Comparison of ENCODE assay signal across 17 mouse cellular contexts in genomic region chr17:56826718-56827117, GRCm38 (mm10). TPM values are rescaled to one million over a fixed set of nuclear protein-coding genes. Genes with fewer than 3 reads are reported as not detected.
DNase-seq lines count a peak whose midpoint lies in the region; ATAC-seq lines count a peak whose summit lies in the region.
"Had no signal": no experiment of that assay in that cellular context is flagged by ENCODE, and none has a peak within 500 bp of the region (broad histone marks: within the 10 kb centered on the region; RNA-seq: fewer than 3 reads in every experiment).

No protein-coding gene starts in this region.

- H3K27ac ChIP-seq in midbrain, embryonic 14.5 days (replicated peaks; ENCODE audit: low read depth, low read length), result no peak overlapping the region
- no peak overlapping the region for H3K27ac ChIP-seq in midbrain, embryonic 15.5 days
- no peak overlapping the region for H3K27ac ChIP-seq in stomach, embryonic 15.5 days
- H3K27ac ChIP-seq: forebrain, embryonic 13.5 days; heart, embryonic 13.5 days; hindbrain, embryonic 13.5 days; kidney, embryonic 15.5 days; midbrain, embryonic 12.5 days had no signal

- no peak overlapping the region for H3K4me3 ChIP-seq in midbrain, embryonic 14.5 days (replicated peaks; ENCODE audit: low read depth, low read length)
- H3K4me3 ChIP-seq in midbrain, embryonic 15.5 days, result no peak overlapping the region
- no peak overlapping the region for H3K4me3 ChIP-seq in stomach, embryonic 15.5 days (replicated peaks)
- H3K4me3 ChIP-seq: forebrain, embryonic 13.5 days; heart, embryonic 13.5 days; hindbrain, embryonic 13.5 days; kidney, embryonic 15.5 days; midbrain, embryonic 12.5 days had no signal

- no peaks in the 10 kb centered on the region for H3K9me3 ChIP-seq in midbrain, embryonic 14.5 days (ENCODE audit: control insufficient read depth, low read length)
- H3K9me3 ChIP-seq in midbrain, embryonic 15.5 days, result no peaks in the 10 kb centered on the region
- H3K9me3 ChIP-seq in stomach, embryonic 15.5 days, result no peaks in the 10 kb centered on the region
- H3K9me3 ChIP-seq: forebrain, embryonic 13.5 days; heart, embryonic 13.5 days; hindbrain, embryonic 13.5 days; kidney, embryonic 15.5 days; midbrain, embryonic 12.5 days had no signal

- peaks cover 11% of the 10 kb centered on the region; the same call in 1 of the 2 replicates for H3K4me1 ChIP-seq in midbrain, embryonic 14.5 days (ENCODE audit: control insufficient read depth, insufficient read depth, low read length)
- peaks cover 19% of the 10 kb centered on the region for H3K4me1 ChIP-seq in midbrain, embryonic 15.5 days
- peaks cover 16% of the 10 kb centered on the region; the same call in 1 of the 2 replicates for H3K4me1 ChIP-seq in stomach, embryonic 15.5 days

- peaks cover 13% of the 10 kb centered on the region; the same call in 1 of the 2 replicates for H3K27me3 ChIP-seq in midbrain, embryonic 14.5 days (ENCODE audit: control insufficient read depth, insufficient read depth, low read length)
- H3K27me3 ChIP-seq in midbrain, embryonic 15.5 days (replicated peaks), result peaks cover 6% of the 10 kb centered on the region
- no peaks in the 10 kb centered on the region for H3K27me3 ChIP-seq in stomach, embryonic 15.5 days (replicated peaks)

- no peaks in the 10 kb centered on the region for H3K36me3 ChIP-seq in midbrain, embryonic 14.5 days (ENCODE audit: control insufficient read depth, insufficient read depth, low read length)
- no peaks in the 10 kb centered on the region for H3K36me3 ChIP-seq in midbrain, embryonic 15.5 days (replicated peaks)
- H3K36me3 ChIP-seq in stomach, embryonic 15.5 days, result no peaks in the 10 kb centered on the region
- H3K36me3 ChIP-seq: heart, embryonic 13.5 days; hindbrain, embryonic 13.5 days; kidney, embryonic 15.5 days; midbrain, embryonic 12.5 days had no signal

- no peak for ATAC-seq in midbrain, embryonic 14.5 days (ENCODE audit: low FRiP score, low TSS enrichment)
- ATAC-seq in midbrain, embryonic 15.5 days (replicated peaks), result no peak
- ATAC-seq in stomach, embryonic 15.5 days (ENCODE audit: insufficient read depth, low FRiP score, low read depth), result peak; percentile 48; the same call in 1 of the 2 replicates
- ATAC-seq: forebrain, embryonic 13.5 days had no signal

- DNase-seq in midbrain, embryonic 14.5 days, result peak; percentile 44
- DNase-seq in c-Kit-positive CD71-positive TER-119-negative erythroid progenitor cells, embryonic 14.5 days (ENCODE audit: low read depth), result peak; percentile 90
- peak; percentile 66 for DNase-seq in liver
- no peak for DNase-seq in kidney, postnatal 14 days
- no peak for DNase-seq in right cerebral cortex, adult 2 months (ENCODE audit: low spot score in 2 of 2)
- no peak for DNase-seq in thymus, postnatal 36 days
- DNase-seq: cerebellum, adult 11 months; layer of hippocampus, postnatal 36 days had no signal

- 92% methylated on average over 2 of the region's 2 CpGs for WGBS in midbrain, embryonic 14.5 days
- 92% methylated on average over 2 of the region's 2 CpGs for WGBS in midbrain, embryonic 15.5 days
- WGBS in stomach, embryonic 15.5 days, result 73% methylated on average over 2 of the region's 2 CpGs

- H3K4me2 ChIP-seq in midbrain, embryonic 14.5 days (ENCODE audit: low read length), result no peak overlapping the region
- H3K4me2 ChIP-seq in midbrain, embryonic 15.5 days, result no peak overlapping the region
- H3K4me2 ChIP-seq in stomach, embryonic 15.5 days, result no peak overlapping the region
- H3K4me2 ChIP-seq: forebrain, embryonic 13.5 days; heart, embryonic 13.5 days; hindbrain, embryonic 13.5 days; kidney, embryonic 15.5 days; midbrain, embryonic 12.5 days had no signal

- no peak overlapping the region for H3K9ac ChIP-seq in midbrain, embryonic 14.5 days (replicated peaks; ENCODE audit: low read length)
- no peak overlapping the region for H3K9ac ChIP-seq in midbrain, embryonic 15.5 days
- no peak overlapping the region for H3K9ac ChIP-seq in stomach, embryonic 15.5 days
- H3K9ac ChIP-seq: forebrain, embryonic 13.5 days; heart, embryonic 13.5 days; hindbrain, embryonic 13.5 days; kidney, embryonic 15.5 days; midbrain, embryonic 12.5 days had no signal

RNA-seq across cellular contexts. Expression of gene Rfx2, which starts 4.1 kb away (rescaled TPM):
- polyA plus RNA-seq in midbrain, embryonic 14.5 days (2014; fragmentation: Nextera tagmentation; extraction: Ambion mirVana), result 2.2 and 4.1 TPM in 2 replicates
- polyA plus RNA-seq in midbrain, embryonic 15.5 days (2015; fragmentation: Nextera tagmentation; extraction: Ambion mirVana), result 5.4 and 6.0 TPM in 2 replicates
- 6.1 and 6.6 TPM in 2 replicates for polyA plus RNA-seq in stomach, embryonic 15.5 days (2015; fragmentation: Nextera tagmentation; extraction: Ambion mirVana)

RNA-seq across cellular contexts. Expression of gene Acsbg2, which starts 47.5 kb away (rescaled TPM):
- not detected in 2 replicates for polyA plus RNA-seq in midbrain, embryonic 14.5 days (2014; fragmentation: Nextera tagmentation; extraction: Ambion mirVana)
- not detected in 2 replicates for polyA plus RNA-seq in midbrain, embryonic 15.5 days (2015; fragmentation: Nextera tagmentation; extraction: Ambion mirVana)
- not detected in 2 replicates for polyA plus RNA-seq in stomach, embryonic 15.5 days (2015; fragmentation: Nextera tagmentation; extraction: Ambion mirVana)
- polyA plus RNA-seq: forebrain, embryonic 13.5 days; heart, embryonic 13.5 days; kidney, embryonic 15.5 days; limb, embryonic 14.5 days; midbrain, embryonic 12.5 days; small intestine, adult 2 months had no signal

RNA-seq across cellular contexts. Expression of gene 1700061G19Rik, which starts 48.6 kb away (rescaled TPM):
- polyA plus RNA-seq in midbrain, embryonic 14.5 days (2014; fragmentation: Nextera tagmentation; extraction: Ambion mirVana), result 0.18 and 0.36 TPM in 2 replicates
- 0.37 and 0.49 TPM in 2 replicates for polyA plus RNA-seq in midbrain, embryonic 15.5 days (2015; fragmentation: Nextera tagmentation; extraction: Ambion mirVana)
- 0.31 and 0.63 TPM in 2 replicates for polyA plus RNA-seq in stomach, embryonic 15.5 days (2015; fragmentation: Nextera tagmentation; extraction: Ambion mirVana)
- polyA plus RNA-seq: small intestine, adult 2 months had no signal

RNA-seq across cellular contexts. Expression of gene Prr22, which starts 56.7 kb away (rescaled TPM):
- 0.63 and 0.78 TPM in 2 replicates for polyA plus RNA-seq in midbrain, embryonic 14.5 days (2014; fragmentation: Nextera tagmentation; extraction: Ambion mirVana)
- polyA plus RNA-seq in midbrain, embryonic 15.5 days (2015; fragmentation: Nextera tagmentation; extraction: Ambion mirVana), result 1.4 TPM in 2 replicates
- 1.3 and 1.4 TPM in 2 replicates for polyA plus RNA-seq in stomach, embryonic 15.5 days (2015; fragmentation: Nextera tagmentation; extraction: Ambion mirVana)

Comparison
In these comparisons a context has a peak if more than half of its experiments do, and no peak if none do; other contexts are left out.
1. DNase-seq: peak in midbrain, embryonic 14.5 days (single experiment), c-Kit-positive CD71-positive TER-119-negative erythroid progenitor cells, embryonic 14.5 days (single experiment) and liver (single experiment); none in kidney, postnatal 14 days (single experiment), right cerebral cortex, adult 2 months (0 of 2) and thymus, postnatal 36 days (0 of 2).